Mouse (Mus musculus) limb, embryonic 11.5 days (tissue): ENCODE measurements around the gene Lrrc47. TPM values are rescaled to one million over a fixed set of nuclear protein-coding genes. Genes with fewer than 3 reads are reported as not detected.

Experiments
- ATAC-seq: fragments of 200-750 bp; cut with Nextera tagmentation; 2 replicates; pipeline ENCODE4 v1.8.0; 2017; ENCODE audit warnings: low read depth; ENCODE audit not compliant: insufficient number of reproducible peaks, low FRiP score, low TSS enrichment
- DNase-seq: peaks from one replicate; pipeline ENCODE4 v3.0.0-alpha.2; 2015; ENCODE audit warnings: low spot score
- H3K27ac ChIP-seq: fragments of 300-500 bp; sonication (generic); replicated peaks from 2 replicates; pipeline ENCODE4 v1.5.1; 2014; ENCODE audit warnings: low read depth, mild to moderate bottlenecking, low read length
- H3K27me3 ChIP-seq: fragments of 300-500 bp; sonication (generic); 2 replicates; pipeline ENCODE4 v1.6.1; 2014; ENCODE audit warnings: mild to moderate bottlenecking, low read length, mixed read lengths; ENCODE audit not compliant: control insufficient read depth, insufficient read depth
- H3K36me3 ChIP-seq: fragments of 300-500 bp; sonication (generic); 2 replicates; pipeline ENCODE4 v1.6.1; 2014; ENCODE audit warnings: mild to moderate bottlenecking, low read length, moderate library complexity, mixed read lengths; ENCODE audit not compliant: control insufficient read depth, insufficient read depth
- H3K4me1 ChIP-seq: fragments of 300-500 bp; sonication (generic); 2 replicates; pipeline ENCODE4 v1.6.1; 2014; ENCODE audit warnings: low read length, mixed read lengths; ENCODE audit not compliant: control insufficient read depth, insufficient read depth
- H3K4me2 ChIP-seq: fragments of 300-500 bp; sonication (generic); 2 replicates; pipeline ENCODE4 v1.6.1; 2014; ENCODE audit warnings: low read depth, mild to moderate bottlenecking, moderate library complexity; ENCODE audit not compliant: severe bottlenecking
- H3K4me3 ChIP-seq: fragments of 300-500 bp; sonication (generic); 2 replicates; pipeline ENCODE4 v1.5.1; 2014; ENCODE audit warnings: low read depth, low read length
- H3K9ac ChIP-seq: fragments of 300-500 bp; sonication (generic); 2 replicates; pipeline ENCODE4 v1.6.1; 2014; ENCODE audit warnings: mild to moderate bottlenecking, low read length
- H3K9me3 ChIP-seq: fragments of 300-500 bp; sonication (generic); 2 replicates; pipeline ENCODE4 v1.6.1; 2016; ENCODE audit warnings: low read length; ENCODE audit not compliant: control insufficient read depth
- WGBS: fragments of 180-500 bp; shearing (Covaris S2); extraction: QIAGEN DNeasy Blood & Tissue Kit; methylation state at CpG from one replicate; pipeline ENCODE4 v1.1.7; 2014; 5-methylcytosine and 5-hydroxymethylcytosine counted together
- polyA plus RNA-seq: library from polyadenylated mRNA; unstranded; fragments of >200 nt; fragmentation: Nextera tagmentation; extraction: Ambion mirVana; gene quantifications from 2 replicates; pipeline ENCODE4 v1.2.1, GENCODE M21; 2014

Lrrc47 gene
- 14.9 and 16.0 TPM in 2 replicates for polyA plus RNA-seq

DNA sequence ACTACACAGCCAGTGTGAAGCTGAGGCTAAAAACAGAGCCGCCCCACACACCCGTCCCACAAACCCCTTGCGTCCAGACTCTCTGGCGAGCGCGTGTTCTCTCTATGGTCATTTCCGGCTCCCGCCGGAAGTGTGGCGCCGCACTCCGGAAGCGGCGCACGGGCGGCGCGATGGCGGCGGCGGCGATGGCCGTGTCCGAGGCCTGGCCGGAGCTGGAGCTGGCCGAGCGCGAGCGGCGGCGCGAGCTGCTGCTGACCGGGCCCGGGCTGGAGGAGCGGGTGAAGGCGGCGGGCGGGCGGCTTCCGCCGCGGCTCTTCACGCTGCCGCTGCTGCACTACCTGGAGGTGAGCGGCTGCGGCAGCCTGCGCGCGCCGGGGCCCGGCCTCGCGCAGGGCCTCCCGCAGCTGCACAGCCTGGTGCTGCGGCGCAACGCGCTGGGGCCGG is at the start of gene Lrrc47:
TSS of gene Lrrc47 (plus strand) at position 86 of the 444 bp plus-strand sequence.
- H3K9ac ChIP-seq: peak within 1 kb of the TSS; percentile 95
- H3K36me3 ChIP-seq: peaks cover 6% of the 10 kb centered on the region; the same call in 1 of the 2 replicates
- WGBS: under 1% methylated on average over 49 of the region's 59 CpGs
- H3K4me2 ChIP-seq: peak within 1 kb of the TSS; percentile 99
- no peaks in the 10 kb centered on the region for H3K27me3 ChIP-seq
- H3K4me1 ChIP-seq: peaks cover 11% of the 10 kb centered on the region
- peak within 1 kb of the TSS; percentile 36; the same call in 1 of the 2 replicates for H3K27ac ChIP-seq
- ATAC-seq (peak; percentile 84), DNase-seq (peak; percentile 83)
- peak within 1 kb of the TSS; percentile 99 for H3K4me3 ChIP-seq
- H3K9me3 ChIP-seq: no peaks in the 10 kb centered on the region

DNA sequence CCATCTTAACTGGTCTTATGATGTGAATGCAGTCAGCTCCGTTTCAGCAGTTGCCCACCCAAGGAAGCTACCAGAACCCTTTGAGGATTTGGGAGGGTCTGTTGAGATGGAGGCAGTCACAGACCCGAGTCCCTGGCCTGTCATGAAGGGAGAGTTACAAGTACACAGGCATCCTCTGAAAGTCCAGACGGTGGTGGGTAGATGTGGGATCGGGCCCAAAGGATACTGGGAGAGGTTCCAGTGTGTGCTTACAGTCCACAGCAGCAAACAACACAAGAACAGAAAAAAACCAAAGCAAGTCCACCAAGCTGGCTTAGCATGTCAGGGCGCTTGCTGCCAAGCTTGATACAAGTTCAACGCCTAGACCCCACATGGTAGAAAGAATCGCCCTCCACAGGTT is 48.9 kb upstream of the Lrrc47 start:
- Histone ChIP-seq H3K9ac (no peak overlapping the region), H3K9me3 (no peaks in the 10 kb centered on the region), H3K4me1 (peaks cover 7% of the 10 kb centered on the region; the same call in 1 of the 2 replicates), H3K4me3 (no peak overlapping the region), H3K4me2 (no peak overlapping the region), H3K36me3 (peaks cover 22% of the 10 kb centered on the region), H3K27ac (no peak overlapping the region), H3K27me3 (no peaks in the 10 kb centered on the region)
- 89% methylated on average over 7 of the region's 7 CpGs for WGBS
- DNase-seq (no peak), ATAC-seq (no peak)

DNA sequence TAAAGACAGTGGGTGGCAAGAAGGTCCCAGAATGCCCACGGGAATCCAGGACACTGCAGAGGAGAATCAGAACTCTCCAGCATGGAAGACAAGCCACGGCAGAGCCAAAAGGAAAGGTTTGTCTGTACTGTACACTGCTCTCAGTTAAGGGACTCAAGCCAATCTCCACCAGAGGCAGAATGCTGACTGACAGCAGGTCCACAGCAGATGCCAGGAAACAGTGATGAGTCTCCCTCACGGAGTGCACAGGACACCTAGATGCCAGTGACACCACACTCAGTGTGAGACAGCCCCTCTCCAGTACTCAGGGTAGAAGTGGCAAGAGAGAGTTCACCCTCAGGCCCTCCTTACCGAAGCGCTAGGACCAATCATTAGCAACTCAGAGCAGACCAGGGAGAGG is 44.9 kb upstream of the Lrrc47 start:
- peaks cover 14% of the 10 kb centered on the region for H3K36me3 ChIP-seq

DNA sequence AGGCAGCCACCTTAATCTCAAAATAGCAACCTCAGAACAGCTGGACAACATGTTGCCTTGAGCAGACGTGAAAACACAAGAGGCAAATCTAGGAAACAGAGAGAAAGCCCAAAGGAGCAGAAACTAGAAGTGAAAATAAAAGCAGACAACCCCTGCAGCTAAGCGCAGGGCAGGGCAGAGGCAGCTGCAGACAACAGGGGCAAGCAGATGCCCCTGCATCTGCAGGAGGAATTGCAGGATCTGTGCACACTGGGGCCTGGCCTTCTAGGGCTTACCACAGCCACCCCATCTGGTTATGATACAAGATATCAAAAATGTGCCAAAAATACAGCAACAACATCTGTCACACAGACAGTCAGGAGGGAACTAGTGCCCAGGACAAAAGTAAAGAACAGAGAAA is 44.0 kb upstream of the Lrrc47 start:
- no peak for ATAC-seq
- no peak overlapping the region for H3K27ac ChIP-seq
- H3K4me3 ChIP-seq: no peak overlapping the region
- 87% methylated on average over 2 of the region's 2 CpGs for WGBS
- H3K4me1 ChIP-seq: no peaks in the 10 kb centered on the region
- no peaks in the 10 kb centered on the region for H3K9me3 ChIP-seq
- no peak overlapping the region for H3K4me2 ChIP-seq
- DNase-seq: no peak
- H3K9ac ChIP-seq: no peak overlapping the region
- H3K27me3 ChIP-seq: no peaks in the 10 kb centered on the region
- peaks cover 12% of the 10 kb centered on the region for H3K36me3 ChIP-seq

More for the DNA sequence above, 44.9 kb upstream of the Lrrc47 start:
- Histone ChIP-seq H3K27me3 (no peaks in the 10 kb centered on the region), H3K27ac (no peak overlapping the region), H3K9ac (no peak overlapping the region), H3K4me2 (no peak overlapping the region), H3K4me3 (no peak overlapping the region), H3K4me1 (no peaks in the 10 kb centered on the region), H3K9me3 (no peaks in the 10 kb centered on the region)
- 92% methylated on average over 5 of the region's 5 CpGs for WGBS
- DNase-seq: no peak
- no peak for ATAC-seq

DNA sequence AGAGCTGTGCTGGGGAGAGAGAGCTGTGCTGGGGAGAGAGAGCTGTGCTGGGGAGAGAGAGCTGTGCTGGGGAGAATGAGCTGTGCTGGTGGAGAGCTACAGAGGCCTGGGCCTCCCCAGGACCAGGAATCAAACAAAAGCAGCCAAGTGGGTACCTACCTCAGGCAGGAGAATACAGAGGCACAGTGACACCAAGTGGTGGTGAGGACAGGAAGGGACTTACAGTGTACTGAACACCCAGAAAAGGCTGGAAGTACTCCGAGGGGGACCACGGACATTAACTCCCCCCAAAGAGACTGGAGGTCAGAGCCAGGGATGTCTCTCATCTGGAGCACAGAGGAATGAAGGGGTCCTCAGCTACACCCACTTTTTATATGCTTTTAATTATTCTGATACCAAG is 43.5 kb upstream of the Lrrc47 start:
- WGBS: 87% methylated on average over 2 of the region's 2 CpGs
- H3K4me3 ChIP-seq: no peak overlapping the region
- DNase-seq (no peak), ATAC-seq (no peak)
- no peak overlapping the region for H3K27ac ChIP-seq
- no peaks in the 10 kb centered on the region for H3K27me3 ChIP-seq
- no peak overlapping the region for H3K9ac ChIP-seq
- peaks cover 12% of the 10 kb centered on the region for H3K36me3 ChIP-seq
- H3K9me3 ChIP-seq: no peaks in the 10 kb centered on the region
- H3K4me1 ChIP-seq: no peaks in the 10 kb centered on the region
- H3K4me2 ChIP-seq: no peak overlapping the region

DNA sequence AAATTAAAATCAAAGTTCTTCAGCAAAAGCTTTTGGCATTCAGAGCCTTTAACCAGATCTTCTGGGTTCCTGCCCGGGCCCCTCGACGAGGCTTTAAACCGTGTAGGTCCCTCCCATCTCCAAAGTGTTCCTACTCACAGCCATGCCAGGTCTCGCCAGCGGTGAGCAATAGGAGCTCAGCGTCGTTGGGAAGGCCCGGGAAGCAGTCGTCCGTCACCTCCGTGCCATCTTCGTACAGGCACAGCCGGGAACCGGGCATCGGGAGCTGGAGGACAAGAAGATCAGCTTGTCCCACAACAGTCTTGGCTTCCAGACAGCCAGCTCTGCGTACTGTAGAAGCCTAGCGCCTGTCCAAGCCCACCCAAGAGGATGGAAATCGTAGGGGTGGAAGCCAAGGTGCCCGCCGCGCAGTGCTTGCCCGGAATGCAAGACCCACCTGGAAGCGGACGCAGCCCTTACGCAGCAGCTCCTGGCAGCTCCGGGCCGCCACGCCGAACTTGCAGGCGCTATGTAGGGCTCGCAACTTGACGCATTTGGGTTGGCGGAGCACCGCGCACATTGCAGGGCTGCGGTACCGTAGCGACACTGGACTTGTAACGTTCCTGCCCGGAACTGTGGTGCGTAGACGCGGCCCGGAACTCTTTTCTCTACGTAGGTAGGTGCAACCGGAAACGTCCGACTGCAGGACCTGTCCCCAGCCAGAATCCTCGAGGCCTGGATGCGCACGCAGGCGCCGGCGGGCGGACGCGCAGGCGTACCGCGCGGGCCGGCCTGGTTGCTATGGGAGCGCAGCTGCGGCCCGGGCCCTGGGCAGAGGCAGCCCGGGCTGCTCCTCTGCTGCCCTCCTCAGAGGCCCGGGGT is 36.9 kb upstream of the Lrrc47 start, which contains the start of the genes Dffb and Cep104:
TSS of gene Dffb (minus strand) at position 696 of the 861 bp plus-strand sequence.
TSS of gene Cep104 (plus strand) at position 764 of the 861 bp plus-strand sequence.
- Histone ChIP-seq H3K9ac (peak within 1 kb of the TSS; percentile 73), H3K36me3 (peaks cover under 1% of the 10 kb centered on the region; the same call in 1 of the 2 replicates), H3K27me3 (no peaks in the 10 kb centered on the region), H3K4me1 (peaks cover 4% of the 10 kb centered on the region; the same call in 1 of the 2 replicates), H3K27ac (no peak within 1 kb of the TSS), H3K4me3 (peak within 1 kb of the TSS; percentile 69), H3K4me2 (peak within 1 kb of the TSS; percentile 92), H3K9me3 (no peaks in the 10 kb centered on the region)
- DNase-seq (peak; percentile 93), ATAC-seq (peak; percentile 96)
- 1% methylated on average over 68 of the region's 68 CpGs for whole genome bisulfite sequencing

DNA sequence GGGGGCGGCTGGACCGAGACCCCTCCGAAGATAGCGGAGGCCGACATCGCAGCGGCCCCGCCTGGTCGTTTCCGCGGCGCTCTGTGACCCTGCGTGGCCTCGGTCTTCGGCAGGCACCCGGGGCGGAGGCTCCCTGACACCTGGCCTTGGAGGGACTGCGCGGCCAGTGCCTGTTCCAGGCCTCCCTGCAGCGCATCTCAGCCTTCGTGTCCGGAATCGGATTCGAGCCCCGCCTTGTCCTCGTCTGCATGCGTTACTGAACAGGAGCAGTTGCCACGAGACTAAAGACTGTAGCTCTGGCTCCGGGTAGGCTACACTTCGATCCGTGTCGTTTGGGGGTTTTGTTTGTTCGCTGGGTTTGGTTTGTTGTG is 36.3 kb upstream of the Lrrc47 start:
- DNase-seq (no peak), ATAC-seq (peak; percentile 69)
- Histone ChIP-seq H3K27ac (no peak overlapping the region), H3K27me3 (no peaks in the 10 kb centered on the region), H3K4me3 (peak overlapping the region; percentile 69), H3K4me2 (peak overlapping the region; percentile 92), H3K9me3 (no peaks in the 10 kb centered on the region), H3K9ac (peak overlapping the region; percentile 73), H3K36me3 (peaks cover 3% of the 10 kb centered on the region; the same call in 1 of the 2 replicates), H3K4me1 (peaks cover 4% of the 10 kb centered on the region; the same call in 1 of the 2 replicates)
- WGBS: under 1% methylated on average over 32 of the region's 33 CpGs

DNA sequence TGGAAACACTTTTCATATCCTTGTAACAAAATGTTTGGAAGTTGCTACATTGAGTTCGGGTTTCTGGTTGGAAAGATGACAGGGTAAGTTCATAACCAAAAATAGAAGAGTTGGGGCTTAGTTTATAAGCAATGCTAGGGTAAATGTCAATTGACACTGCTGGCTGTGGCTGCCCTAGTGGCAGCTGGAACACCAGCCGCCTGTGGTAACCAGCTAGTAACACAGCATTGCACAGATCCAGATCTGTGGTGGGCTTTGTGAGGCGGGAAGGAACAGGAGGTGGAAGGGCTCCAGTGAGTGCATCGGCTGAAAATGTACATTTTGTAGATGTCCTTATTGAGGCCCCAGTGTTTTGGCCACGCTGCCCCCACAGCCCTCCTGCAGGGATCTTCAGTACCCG is 35.8 kb upstream of the Lrrc47 start:
- DNase-seq: no peak
- peak overlapping the region; percentile 44; the same call in 1 of the 2 replicates for H3K9ac ChIP-seq
- H3K4me2 ChIP-seq: peak overlapping the region; percentile 92
- no peaks in the 10 kb centered on the region for H3K27me3 ChIP-seq
- ATAC-seq: no peak
- peaks cover 3% of the 10 kb centered on the region; the same call in 1 of the 2 replicates for H3K36me3 ChIP-seq
- H3K9me3 ChIP-seq: no peaks in the 10 kb centered on the region
- H3K27ac ChIP-seq: no peak overlapping the region
- 51% methylated on average over 6 of the region's 6 CpGs for WGBS
- peaks cover 4% of the 10 kb centered on the region; the same call in 1 of the 2 replicates for H3K4me1 ChIP-seq
- H3K4me3 ChIP-seq: peak overlapping the region; percentile 69
